Mouse (Mus musculus) layer of hippocampus, adult 8-10 months (tissue): ENCODE data around the gene Olfr1084. TPM values are rescaled to one million over a fixed set of nuclear protein-coding genes. Genes with fewer than 3 reads are reported as not detected.
"Not testable (repeated sequence)": the region's sequence is repeated elsewhere in the genome, so short reads cannot be mapped to it uniquely, and the experiment has no call there.

Experiments
- DNase-seq, 2 experiments: peaks; one replicate each; pipeline ENCODE4 v3.0.0; 2022; ENCODE audit warnings: low spot score in 2 of 2
- total RNA-seq, 4 experiments: library from RNA; stranded (reverse); gene quantifications; 2 replicates each; pipeline ENCODE4 v1.2.4; 2022

Gene Olfr1084
- total RNA-seq: not detected

DNA sequence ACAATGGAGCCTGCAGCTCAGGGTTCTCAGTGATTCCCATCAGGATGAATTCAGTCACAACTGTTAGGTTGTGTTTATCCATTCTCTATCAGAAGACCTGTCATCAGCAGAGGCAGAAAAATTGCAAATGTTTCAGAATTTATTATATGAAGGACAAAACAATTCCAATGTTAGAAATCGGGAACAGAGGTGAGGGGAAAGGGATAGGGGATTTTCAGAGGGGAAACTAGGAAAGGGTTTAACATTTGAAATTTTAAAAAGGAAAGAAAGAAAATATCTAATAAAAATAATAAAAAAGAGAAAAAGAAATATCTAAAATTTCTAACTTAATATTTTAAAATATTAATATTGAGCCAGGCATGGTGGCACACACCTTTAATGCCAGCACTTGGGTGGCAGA is at the start of gene Olfr1084:
TSS of gene Olfr1084 (minus strand) at position 101 of the 400 bp plus-strand sequence.
- not testable (repeated sequence) for DNase-seq

DNA sequence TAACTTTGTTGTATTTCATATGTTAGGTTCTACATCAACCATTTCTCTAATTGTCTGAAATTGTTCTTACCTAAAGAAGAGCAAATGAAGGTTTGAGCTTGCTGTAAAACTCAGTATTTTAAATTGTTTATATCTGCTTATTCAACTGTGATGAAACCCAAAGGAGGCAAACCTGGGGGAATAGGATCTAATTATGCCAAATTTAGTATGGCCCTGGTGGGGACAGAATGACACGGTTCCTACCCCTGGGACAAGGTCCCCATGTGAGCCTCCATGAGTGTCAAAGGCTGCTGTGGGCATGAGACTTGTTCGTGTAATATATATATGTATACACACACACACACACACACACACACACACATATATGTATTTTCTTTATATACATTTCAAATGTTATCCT is 40.5 kb upstream of the Olfr1084 start, which contains the start of gene Olfr1086:
TSS of gene Olfr1086 (minus strand) at position 101 of the 400 bp plus-strand sequence.
- DNase-seq: no peak

GRCm38 (mm10) chr2:86661919-86662318 is 22.4 kb upstream of the Olfr1084 start, which contains the start of gene Olfr1085:
TSS of gene Olfr1085 (minus strand) at chr2:86662019.
- DNase-seq: no peak

DNA sequence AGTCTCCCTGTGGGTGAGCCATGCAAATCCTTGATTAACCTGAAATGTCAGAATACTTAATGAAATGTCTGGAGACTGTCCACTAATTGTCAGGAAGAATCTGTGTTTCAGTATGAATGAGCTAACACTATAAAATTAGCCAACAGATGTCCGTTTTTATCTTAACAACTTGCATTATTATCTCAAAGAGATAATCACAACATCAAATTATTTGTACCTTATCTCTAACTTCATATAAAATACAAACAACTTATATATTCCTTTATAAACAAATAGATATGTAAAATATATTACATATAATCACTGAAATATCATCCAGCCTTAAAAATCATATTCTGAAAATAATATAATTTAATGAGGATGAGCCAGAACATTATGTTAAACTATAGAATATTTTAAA is 40.7 kb downstream of the Olfr1084 start, which contains the start of gene Olfr1082:
TSS of gene Olfr1082 (minus strand) at position 101 of the 400 bp plus-strand sequence.
- not testable (repeated sequence) for DNase-seq

Other genes starting within 250 kb of the Olfr1084 start
- gene Olfr1061, start 225.7 kb downstream of the Olfr1084 start, total RNA-seq: not detected
- not detected for gene Olfr1062, start 213.0 kb downstream of the Olfr1084 start, total RNA-seq
- not detected for gene Olfr1065, start 189.1 kb downstream of the Olfr1084 start, total RNA-seq
- not detected for gene Olfr1066, start 183.5 kb downstream of the Olfr1084 start, total RNA-seq
- not detected for gene Olfr228, start 152.3 kb downstream of the Olfr1084 start, total RNA-seq
- not detected for gene Olfr1076, start 131.3 kb downstream of the Olfr1084 start, total RNA-seq
- gene Olfr1079, start 97.2 kb downstream of the Olfr1084 start, total RNA-seq: not detected
- not detected for gene Olfr1080, start 81.5 kb downstream of the Olfr1084 start, total RNA-seq
- gene Olfr1082, start 40.8 kb downstream of the Olfr1084 start, total RNA-seq: not detected
- gene Olfr1085, start 22.3 kb upstream of the Olfr1084 start, total RNA-seq: not detected
- not detected for gene Olfr1086, start 40.4 kb upstream of the Olfr1084 start, total RNA-seq
- gene Olfr1087, start 58.7 kb upstream of the Olfr1084 start, total RNA-seq: not detected
- not detected for gene Olfr1089, start 94.0 kb upstream of the Olfr1084 start, total RNA-seq
- gene Olfr1090, start 119.3 kb upstream of the Olfr1084 start, total RNA-seq: not detected
- not detected for gene Olfr1093, start 142.8 kb upstream of the Olfr1084 start, total RNA-seq
- not detected for gene Olfr141, start 170.3 kb upstream of the Olfr1084 start, total RNA-seq
- gene Olfr1094, start 184.9 kb upstream of the Olfr1084 start, total RNA-seq: not detected
- gene Olfr1095, start 212.0 kb upstream of the Olfr1084 start, total RNA-seq: not detected
- gene Gm13723, start 235.1 kb upstream of the Olfr1084 start, total RNA-seq: not detected